Mouse (Mus musculus) liver, embryonic 12.5 days (tissue): ENCODE results near the gene Mprip. TPM values are rescaled to one million over a fixed set of nuclear protein-coding genes. Genes with fewer than 3 reads are reported as not detected.

Experiments
- ATAC-seq: fragments of 200-750 bp; cut with Nextera tagmentation; 2 replicates; pipeline ENCODE4 v1.8.0; 2017; ENCODE audit warnings: moderate number of reproducible peaks, mild to moderate bottlenecking, moderate library complexity
- H3K27ac ChIP-seq: fragments of 300-500 bp; sonication (generic); 2 replicates; pipeline ENCODE4 v1.5.1; 2016; ENCODE audit warnings: mild to moderate bottlenecking
- H3K27me3 ChIP-seq: fragments of 300-500 bp; sonication (generic); replicated peaks from 2 replicates; pipeline ENCODE4 v1.6.1; 2016; ENCODE audit warnings: mild to moderate bottlenecking, moderate library complexity
- H3K36me3 ChIP-seq: fragments of 300-500 bp; sonication (generic); 2 replicates; pipeline ENCODE4 v1.6.1; 2016; ENCODE audit warnings: mild to moderate bottlenecking, moderate library complexity
- H3K4me1 ChIP-seq: fragments of 300-500 bp; sonication (generic); 2 replicates; pipeline ENCODE4 v1.6.1; 2016
- H3K4me2 ChIP-seq: fragments of 300-500 bp; sonication (generic); 2 replicates; pipeline ENCODE4 v1.6.1; 2016; ENCODE audit warnings: mild to moderate bottlenecking, moderate library complexity
- H3K4me3 ChIP-seq: fragments of 300-500 bp; sonication (generic); 2 replicates; pipeline ENCODE4 v1.5.1; 2016; ENCODE audit warnings: mild to moderate bottlenecking, moderate library complexity
- H3K9ac ChIP-seq: fragments of 300-500 bp; sonication (generic); 2 replicates; pipeline ENCODE4 v1.6.1; 2016; ENCODE audit warnings: mild to moderate bottlenecking, moderate library complexity
- H3K9me3 ChIP-seq: fragments of 300-500 bp; sonication (generic); replicated peaks from 2 replicates; pipeline ENCODE4 v1.6.1; 2016; ENCODE audit warnings: mild to moderate bottlenecking, moderate library complexity
- WGBS: fragments of 180-500 bp; shearing (Covaris S2); methylation state at CpG from one replicate; pipeline ENCODE4 v1.1.7; 2016; ENCODE audit not compliant: insufficient replicate concordance; 5-methylcytosine and 5-hydroxymethylcytosine counted together
- polyA plus RNA-seq: library from polyadenylated mRNA; unstranded; fragments of >200 nt; fragmentation: Nextera tagmentation; extraction: Ambion mirVana; gene quantifications from 2 replicates; pipeline ENCODE4 v1.2.1, GENCODE M21; 2016

Gene Mprip
- polyA plus RNA-seq, 1 experiment from 2014 or later: 36.4 TPM

DNA sequence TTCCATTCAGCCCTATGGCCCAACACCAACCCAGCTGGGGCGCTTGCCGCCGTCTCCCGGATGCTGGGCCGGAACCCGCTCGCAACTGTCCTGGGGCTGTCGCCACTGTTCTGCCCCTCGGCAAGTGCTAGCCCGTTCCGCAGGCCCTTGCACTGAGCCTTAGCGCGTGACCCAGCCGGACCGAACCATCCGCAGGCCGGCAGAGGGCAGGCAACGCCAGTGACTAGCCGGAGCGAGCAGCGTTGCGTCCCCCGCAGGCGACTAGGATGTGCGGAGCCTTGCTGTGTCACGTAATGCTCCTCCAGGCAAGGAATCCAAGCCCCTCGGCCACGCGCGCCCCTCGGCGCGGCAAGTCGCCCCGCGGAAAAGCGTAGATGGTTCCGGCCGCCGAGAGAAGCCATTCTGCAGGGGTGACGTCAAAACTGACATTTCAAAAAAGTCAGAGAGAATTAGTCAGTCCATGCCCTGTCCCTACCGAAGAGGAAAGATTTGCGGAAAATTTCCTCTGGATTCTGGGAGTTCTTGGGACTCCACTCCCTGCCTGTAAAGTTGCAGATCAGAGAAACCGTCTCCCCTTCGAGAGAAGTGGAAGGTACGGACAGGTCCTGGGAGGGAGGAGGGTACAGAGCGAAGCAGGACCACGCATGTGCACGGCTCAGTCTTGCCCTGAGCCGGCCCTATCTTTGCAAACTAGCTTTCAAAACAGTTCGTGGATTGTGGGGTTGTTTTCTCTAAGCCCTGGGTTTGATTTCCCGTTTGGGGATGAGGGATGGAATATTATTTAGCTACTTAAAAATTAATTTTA is 148.8 kb downstream of the Mprip start, which contains the start of gene Flcn:
Flcn (minus strand) TSS at position 347 of the 805 bp plus-strand sequence.
- no peaks in the 10 kb centered on the region for H3K27me3 ChIP-seq
- H3K27ac ChIP-seq: peak within 1 kb of the TSS; percentile 94
- ATAC-seq: peak; percentile 91
- peak within 1 kb of the TSS; percentile 87 for H3K4me3 ChIP-seq
- peak within 1 kb of the TSS; percentile 86 for H3K9ac ChIP-seq
- H3K36me3 ChIP-seq: peaks cover 33% of the 10 kb centered on the region
- H3K9me3 ChIP-seq: no peaks in the 10 kb centered on the region
- WGBS: under 1% methylated on average over 52 of the region's 52 CpGs
- H3K4me2 ChIP-seq: peak within 1 kb of the TSS; percentile 95
- H3K4me1 ChIP-seq: peaks cover 35% of the 10 kb centered on the region

DNA sequence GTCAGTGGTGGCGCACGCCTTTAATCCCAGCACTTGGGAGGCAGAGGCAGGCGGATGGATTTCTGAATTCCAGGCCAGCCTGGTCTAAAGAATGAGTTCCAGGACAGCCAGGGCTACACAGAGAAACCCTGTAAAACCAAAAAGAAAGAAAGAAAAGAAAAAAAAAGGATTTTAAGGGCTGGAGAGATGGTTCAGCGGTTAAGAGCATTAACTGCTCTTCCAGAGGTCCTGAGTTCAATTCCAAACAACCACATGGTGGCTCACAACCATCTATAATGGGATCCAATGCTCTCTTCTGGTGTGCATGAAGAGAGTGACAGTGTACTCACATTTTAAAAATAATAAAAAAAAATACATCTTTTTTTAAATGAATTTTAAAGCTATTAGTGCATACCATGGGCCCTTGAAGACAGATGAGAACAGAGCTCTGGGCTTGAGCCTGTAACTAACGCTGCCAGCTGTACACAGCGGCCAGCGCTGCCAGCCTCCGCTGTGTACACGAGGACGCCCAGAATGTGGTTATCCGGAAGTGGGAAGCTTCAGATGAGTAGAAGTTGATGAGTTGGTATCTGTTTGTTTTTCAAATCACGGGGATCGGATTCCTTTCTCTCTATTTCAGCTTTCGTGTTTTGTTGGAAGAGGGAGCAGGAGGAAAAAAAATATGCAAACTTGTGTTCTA is 149.5 kb downstream of the Mprip start:
- Histone ChIP-seq H3K4me3 (peak overlapping the region; percentile 87), H3K27ac (peak overlapping the region; percentile 94), H3K9me3 (no peaks in the 10 kb centered on the region), H3K4me1 (peaks cover 35% of the 10 kb centered on the region), H3K4me2 (peak overlapping the region; percentile 95), H3K9ac (peak overlapping the region; percentile 86), H3K27me3 (no peaks in the 10 kb centered on the region), H3K36me3 (peaks cover 26% of the 10 kb centered on the region)
- WGBS: 32% methylated on average over 14 of the region's 14 CpGs
- no peak for ATAC-seq

DNA sequence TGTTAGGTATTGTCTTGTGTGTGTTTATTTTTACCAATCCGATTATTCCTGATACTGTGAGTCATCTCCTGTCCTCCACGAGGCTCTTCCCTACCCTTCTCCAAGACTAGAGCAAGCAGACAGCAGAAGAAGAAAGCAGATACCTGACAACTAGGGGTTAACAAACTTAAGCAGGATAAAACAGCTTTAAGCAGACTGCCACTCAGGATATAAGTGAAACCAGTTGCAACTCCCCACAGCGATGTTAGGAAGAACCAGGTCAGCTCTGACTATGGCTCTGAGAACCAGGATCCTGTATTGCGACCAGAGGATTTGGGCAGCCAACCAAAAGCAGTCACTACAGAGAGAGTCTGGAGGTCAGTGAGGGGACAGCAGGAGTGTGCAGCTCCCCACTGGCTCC is 150.1 kb downstream of the Mprip start:
- Histone ChIP-seq H3K36me3 (peaks cover 26% of the 10 kb centered on the region), H3K27me3 (no peaks in the 10 kb centered on the region), H3K9me3 (no peaks in the 10 kb centered on the region), H3K4me3 (peak overlapping the region; percentile 87), H3K9ac (peak overlapping the region; percentile 86; the same call in 1 of the 2 replicates), H3K4me1 (peaks cover 35% of the 10 kb centered on the region), H3K4me2 (peak overlapping the region; percentile 95), H3K27ac (peak overlapping the region; percentile 94)
- no peak for ATAC-seq
- 61% methylated on average over 4 of the region's 4 CpGs for WGBS

DNA sequence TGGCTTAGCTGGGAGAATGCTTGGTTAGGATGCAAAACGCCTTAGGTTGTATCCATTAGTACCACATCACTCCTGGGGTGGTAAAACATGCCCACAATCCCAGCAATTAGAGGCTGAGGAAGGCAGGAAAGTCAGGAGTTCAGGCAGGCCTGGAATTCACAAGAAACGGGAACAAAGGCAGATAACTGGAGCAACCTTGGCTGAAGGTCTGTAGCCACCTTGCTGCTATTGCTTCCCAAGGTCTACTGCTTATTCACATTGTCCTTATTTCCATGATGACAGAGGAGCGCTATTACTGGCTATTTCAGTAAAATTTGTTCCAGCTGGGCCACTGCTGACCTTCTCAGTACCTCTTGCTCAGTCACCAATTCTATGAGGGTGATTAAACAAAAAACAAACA is 152.2 kb downstream of the Mprip start:
- H3K9ac ChIP-seq: no peak overlapping the region
- H3K4me2 ChIP-seq: no peak overlapping the region
- no peaks in the 10 kb centered on the region for H3K9me3 ChIP-seq
- no peak overlapping the region for H3K27ac ChIP-seq
- no peak for ATAC-seq
- 72% methylated on average over 3 of the region's 3 CpGs for WGBS
- no peaks in the 10 kb centered on the region for H3K27me3 ChIP-seq
- H3K4me3 ChIP-seq: no peak overlapping the region
- peaks cover 25% of the 10 kb centered on the region for H3K4me1 ChIP-seq
- peaks cover 27% of the 10 kb centered on the region for H3K36me3 ChIP-seq

DNA sequence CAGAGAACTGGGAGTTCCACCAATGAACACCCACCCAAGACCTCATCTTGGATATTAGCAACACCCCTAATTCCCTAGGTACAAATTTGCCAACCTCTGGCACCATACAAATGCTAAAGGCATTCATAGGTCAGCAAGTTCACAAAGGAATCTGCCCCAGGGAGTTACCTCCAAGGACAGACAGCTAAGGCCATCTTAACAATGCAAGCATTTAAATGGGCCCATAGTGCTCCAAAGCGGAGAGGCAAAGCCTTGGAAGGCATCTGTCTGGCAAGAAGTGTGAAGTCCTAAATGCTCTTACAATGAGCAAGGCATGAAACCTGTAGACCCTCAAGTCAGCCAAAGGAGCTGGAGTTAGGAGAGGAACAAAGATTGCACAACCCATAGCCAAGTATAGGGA is 153.2 kb downstream of the Mprip start:
- no peak overlapping the region for H3K9ac ChIP-seq
- no peak overlapping the region for H3K4me3 ChIP-seq
- no peak overlapping the region for H3K4me2 ChIP-seq
- no peaks in the 10 kb centered on the region for H3K27me3 ChIP-seq
- WGBS: 90% methylated on average over 1 of the region's 1 CpGs
- no peak for ATAC-seq
- H3K9me3 ChIP-seq: no peaks in the 10 kb centered on the region
- H3K4me1 ChIP-seq: peaks cover 15% of the 10 kb centered on the region
- peaks cover 37% of the 10 kb centered on the region for H3K36me3 ChIP-seq
- H3K27ac ChIP-seq: no peak overlapping the region

DNA sequence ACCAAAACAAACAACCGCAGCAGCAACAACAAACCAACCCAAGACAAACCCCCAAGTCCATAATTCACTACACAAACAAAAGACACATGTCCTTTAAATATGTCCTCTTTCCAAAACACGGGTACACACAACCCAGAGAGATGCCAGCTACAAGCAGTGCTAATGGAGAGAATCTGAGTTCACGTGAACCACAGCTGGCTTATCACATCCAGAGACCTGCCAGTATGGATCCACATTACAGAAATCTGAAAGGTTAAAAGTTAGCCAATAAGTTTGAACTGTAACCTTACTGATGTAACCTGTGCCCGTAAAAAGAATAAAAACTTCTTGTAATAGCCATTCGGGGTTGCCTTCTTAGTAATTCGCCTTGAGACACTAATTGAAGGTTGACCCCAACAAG is 153.8 kb downstream of the Mprip start:
- no peak for ATAC-seq
- Histone ChIP-seq H3K27me3 (no peaks in the 10 kb centered on the region), H3K4me1 (peaks cover 14% of the 10 kb centered on the region), H3K4me3 (no peak overlapping the region), H3K9me3 (no peaks in the 10 kb centered on the region), H3K27ac (no peak overlapping the region), H3K4me2 (no peak overlapping the region), H3K9ac (no peak overlapping the region), H3K36me3 (peaks cover 43% of the 10 kb centered on the region)
- 80% methylated on average over 6 of the region's 6 CpGs for WGBS

DNA sequence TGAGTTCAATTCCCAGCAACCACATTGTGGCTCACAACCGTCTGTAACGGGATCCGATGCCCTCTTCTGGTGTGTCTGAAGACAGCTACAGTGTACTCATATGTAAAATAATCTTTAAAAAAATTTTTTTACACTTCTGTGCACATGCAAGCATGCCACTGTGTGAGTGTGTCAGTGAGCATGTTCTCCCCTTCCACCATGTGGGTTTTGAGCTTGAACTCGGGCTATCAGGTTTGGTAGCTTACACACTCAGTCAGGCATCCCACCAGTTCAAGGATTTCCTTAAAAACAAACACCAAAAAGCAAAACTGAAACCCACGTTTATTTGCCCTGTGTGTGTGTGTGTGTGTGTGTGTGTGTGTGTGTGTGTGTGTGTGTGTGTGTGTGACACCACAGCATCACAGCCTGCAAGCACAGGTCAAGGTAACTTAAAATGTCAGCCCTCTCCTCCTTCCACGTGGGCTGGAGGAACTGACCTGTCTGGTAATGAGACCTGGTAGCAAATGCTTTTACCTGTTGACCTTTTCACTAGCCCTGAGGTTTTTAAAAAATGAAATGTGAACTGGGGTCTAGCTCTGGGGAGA is 154.5 kb downstream of the Mprip start:
- WGBS: 81% methylated on average over 6 of the region's 6 CpGs

DNA sequence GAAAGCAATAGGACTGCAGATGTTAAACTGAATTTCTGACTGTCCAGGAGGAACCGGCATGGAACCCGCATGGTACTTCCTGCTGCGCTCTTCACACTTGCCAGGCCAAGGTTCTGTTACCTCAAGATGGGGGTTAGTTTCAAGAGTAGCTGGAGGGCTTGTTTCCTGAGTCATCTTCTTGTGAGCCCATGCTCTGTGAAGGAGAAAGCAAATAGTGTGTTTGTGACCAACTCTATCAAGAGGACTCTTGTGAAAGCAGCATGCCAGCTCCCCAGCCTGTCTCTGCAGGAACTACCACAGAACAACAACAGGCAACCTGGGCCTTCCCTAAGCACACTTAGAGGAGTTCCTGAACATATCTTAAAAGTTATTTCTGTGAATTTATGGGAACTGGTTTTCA is 156.8 kb downstream of the Mprip start:
- Histone ChIP-seq H3K9me3 (no peaks in the 10 kb centered on the region), H3K36me3 (peaks cover 72% of the 10 kb centered on the region), H3K9ac (no peak overlapping the region), H3K4me1 (no peaks in the 10 kb centered on the region), H3K4me2 (no peak overlapping the region), H3K27ac (no peak overlapping the region), H3K4me3 (no peak overlapping the region), H3K27me3 (no peaks in the 10 kb centered on the region)
- no peak for ATAC-seq
- WGBS: 92% methylated on average over 3 of the region's 3 CpGs

More for the DNA sequence above, 154.5 kb downstream of the Mprip start:
- Histone ChIP-seq H3K4me3 (no peak overlapping the region), H3K36me3 (peaks cover 49% of the 10 kb centered on the region), H3K27me3 (no peaks in the 10 kb centered on the region), H3K4me1 (peaks cover 11% of the 10 kb centered on the region), H3K9ac (no peak overlapping the region), H3K4me2 (no peak overlapping the region), H3K9me3 (no peaks in the 10 kb centered on the region), H3K27ac (no peak overlapping the region)
- no peak for ATAC-seq

DNA sequence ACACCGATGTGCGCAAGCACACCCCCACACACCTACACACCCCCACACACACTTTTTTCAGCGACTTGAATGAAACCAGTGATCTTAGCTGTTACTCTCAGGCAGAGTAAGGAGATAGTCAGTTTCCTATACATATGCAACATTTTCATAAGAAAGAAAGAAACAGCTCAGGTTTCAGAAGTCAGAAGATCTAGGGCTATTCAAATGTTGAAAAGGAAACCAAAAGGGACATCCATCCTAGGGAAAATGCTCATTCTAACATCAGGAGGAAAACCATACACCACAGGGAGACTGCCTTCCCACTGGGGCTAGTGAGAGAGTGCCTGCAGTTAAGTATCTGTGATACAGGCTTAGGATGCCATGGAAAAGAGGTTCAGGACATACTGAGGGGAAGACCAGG is 160.5 kb downstream of the Mprip start:
- H3K9ac ChIP-seq: no peak overlapping the region
- no peaks in the 10 kb centered on the region for H3K9me3 ChIP-seq
- no peaks in the 10 kb centered on the region for H3K4me1 ChIP-seq
- H3K36me3 ChIP-seq: peaks cover 99% of the 10 kb centered on the region
- no peak overlapping the region for H3K4me2 ChIP-seq
- WGBS: 81% methylated on average over 3 of the region's 3 CpGs
- ATAC-seq: no peak
- H3K27me3 ChIP-seq: no peaks in the 10 kb centered on the region
- H3K4me3 ChIP-seq: no peak overlapping the region
- no peak overlapping the region for H3K27ac ChIP-seq

Other genes with a start within 250 kb of the Mprip start
- 7.5 and 7.7 TPM in 2 replicates for gene Jmjd4, start 211.3 kb upstream of the Mprip start, polyA plus RNA-seq
- 34.4 and 35.8 TPM in 2 replicates for gene Snap47, start 210.1 kb upstream of the Mprip start, polyA plus RNA-seq
- gene Zfp867, start 188.8 kb upstream of the Mprip start, polyA plus RNA-seq: 1.3 and 1.7 TPM in 2 replicates
- gene Zkscan17, start 134.6 kb upstream of the Mprip start, polyA plus RNA-seq: 8.6 and 9.1 TPM in 2 replicates
- 0.41 and 0.43 TPM in 2 replicates for gene Nlrp3, start 119.7 kb upstream of the Mprip start, polyA plus RNA-seq
- gene Olfr222, start 85.1 kb upstream of the Mprip start, polyA plus RNA-seq: not detected in 2 replicates
- not detected in 2 replicates for gene Olfr223, start 68.0 kb upstream of the Mprip start, polyA plus RNA-seq
- 2.4 and 3.1 TPM in 2 replicates for gene Pld6, start 126.3 kb downstream of the Mprip start, polyA plus RNA-seq
- 15.9 and 19.8 TPM in 2 replicates for gene Flcn, start 148.7 kb downstream of the Mprip start, polyA plus RNA-seq
- gene Nt5m, start 178.1 kb downstream of the Mprip start, polyA plus RNA-seq: 16.4 and 18.6 TPM in 2 replicates
- 141 and 149 TPM in 2 replicates for gene Cops3, start 178.5 kb downstream of the Mprip start, polyA plus RNA-seq